Mouse (Mus musculus): ENCODE results near the gene Rnf149.

Gene Rnf149

DNA sequence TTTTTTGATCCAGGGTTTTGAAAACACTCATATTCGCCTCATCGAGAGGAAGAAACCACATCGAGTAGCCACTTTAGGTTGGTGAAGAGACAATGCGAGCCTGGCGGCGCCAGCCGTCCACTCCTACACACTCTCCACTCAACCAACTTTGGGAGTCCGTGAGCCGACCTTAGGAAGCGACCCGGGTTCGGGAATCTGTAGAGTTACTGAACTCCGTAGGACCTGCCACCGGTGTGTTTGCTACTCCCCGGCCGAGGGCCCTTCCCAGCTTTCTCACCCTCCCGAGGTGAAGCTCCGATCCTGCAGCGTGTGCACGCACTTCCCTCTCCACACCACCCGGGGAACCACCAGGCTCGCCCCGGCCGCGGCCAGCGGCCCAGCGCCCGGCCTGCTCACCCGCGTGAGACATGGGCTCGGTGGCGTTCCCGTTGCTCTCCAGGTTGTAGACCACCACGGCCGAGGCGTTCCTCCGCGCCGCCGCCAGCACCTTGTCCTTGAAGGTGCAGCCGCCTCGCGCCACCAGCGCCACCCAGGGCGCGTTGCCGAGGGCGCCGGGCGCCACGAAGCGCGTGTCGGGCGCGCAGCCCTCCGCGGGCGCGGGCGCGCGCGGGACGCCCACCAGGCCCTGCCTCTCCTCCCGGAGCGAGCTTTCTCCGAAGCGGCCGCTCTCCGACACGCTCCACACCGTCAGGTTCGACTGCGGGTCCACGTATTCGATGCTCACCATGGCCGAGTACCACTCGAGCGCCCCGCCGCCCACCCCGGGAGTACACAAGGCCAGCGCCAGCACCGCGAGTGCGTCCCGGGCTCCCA, 568 bp downstream of the Rnf149 start:
- in situ Hi-C loops (cut with MboI; ENCODE audit: low sequenced_read_pairs): no loop called here

DNA sequence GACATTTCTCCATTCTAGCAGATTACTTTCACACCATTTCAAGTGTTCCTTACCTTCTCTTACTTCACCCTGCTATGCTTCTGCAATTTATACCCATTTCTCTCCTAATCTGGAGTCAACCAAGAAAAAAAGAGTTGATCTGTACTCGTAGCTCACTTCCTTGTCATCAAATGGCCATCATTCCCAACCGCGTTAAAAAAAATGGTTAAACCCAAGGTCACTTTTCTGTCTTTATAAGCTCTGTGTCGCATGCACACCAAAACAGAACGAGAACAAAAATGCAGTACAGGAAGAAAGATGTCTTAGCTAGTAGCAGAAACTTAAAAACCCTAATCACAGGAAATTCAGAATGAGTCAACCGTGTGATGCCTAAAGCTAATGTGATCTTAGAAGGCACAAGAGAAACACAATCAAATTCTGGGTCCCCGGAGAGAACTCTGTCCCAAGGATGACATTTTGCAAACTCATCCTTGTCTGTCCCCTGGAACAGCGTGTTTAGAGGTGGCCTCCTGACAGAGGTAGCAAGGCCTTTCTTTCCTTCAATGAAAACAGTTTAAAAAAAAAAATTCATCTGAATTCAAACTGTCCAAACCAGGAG, 1.3 kb downstream of the Rnf149 start:
- in situ Hi-C loops (cut with MboI; ENCODE audit: low sequenced_read_pairs): no loop called here

DNA sequence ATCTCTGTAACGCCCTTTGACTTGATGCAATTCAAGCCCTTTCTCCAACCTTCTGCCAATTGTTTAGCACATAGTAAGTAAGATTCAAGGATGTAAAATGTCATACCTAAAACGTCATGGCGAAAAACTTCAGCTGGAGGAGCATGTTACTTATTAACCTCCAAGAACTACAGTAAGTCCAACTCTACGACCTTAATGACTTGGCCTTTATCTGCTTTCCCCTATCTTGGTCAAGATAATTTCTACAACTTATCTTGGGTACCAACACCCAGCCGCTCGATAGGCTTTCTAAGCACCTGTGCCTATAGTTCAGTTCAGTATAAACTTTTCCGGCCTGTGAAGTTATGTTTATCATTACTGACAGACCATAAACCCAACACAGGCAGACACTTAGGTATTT, 3.3 kb downstream of the Rnf149 start:
- in situ Hi-C loops (cut with MboI; ENCODE audit: low sequenced_read_pairs): no loop called here

DNA sequence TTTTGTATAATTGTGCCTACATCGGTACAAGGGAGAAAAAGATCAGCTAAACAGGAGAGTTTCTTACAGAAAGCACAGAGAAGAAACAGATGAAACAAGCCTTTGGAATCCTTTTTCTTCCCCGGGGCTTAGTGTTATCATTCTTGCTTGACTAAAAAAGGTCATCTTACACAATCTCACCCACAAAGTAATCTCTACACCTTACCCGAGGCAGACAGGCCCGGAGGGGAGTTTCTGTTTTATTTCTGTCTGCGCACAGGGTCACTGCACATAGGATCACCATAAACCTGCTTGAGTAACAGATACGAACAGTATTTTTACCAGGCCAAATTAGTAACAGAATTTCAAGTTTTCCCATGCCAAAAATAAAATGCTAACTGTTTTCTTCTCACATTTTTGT, 5.6 kb downstream of the Rnf149 start:
- in situ Hi-C loops (cut with MboI; ENCODE audit: low sequenced_read_pairs): no loop called here

DNA sequence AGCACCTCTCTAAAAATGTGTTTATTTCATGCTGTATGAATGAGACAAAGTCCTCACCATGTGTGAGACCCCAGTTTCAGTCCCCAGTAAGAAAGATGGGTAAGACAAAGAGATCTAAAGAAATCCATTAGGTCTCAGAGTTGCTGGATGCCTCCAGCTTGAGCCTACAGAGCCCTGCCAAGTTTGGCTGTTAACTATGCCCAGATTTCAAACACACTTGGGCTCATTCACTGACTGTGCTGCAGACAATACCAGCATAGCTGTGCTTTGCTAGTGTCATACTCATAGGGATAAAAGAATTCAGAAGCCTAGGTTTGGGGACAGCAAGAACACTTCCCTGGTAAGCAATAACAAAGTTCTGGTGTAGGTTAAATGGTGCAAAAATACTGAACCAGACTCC, 9.1 kb downstream of the Rnf149 start:
- in situ Hi-C loops (cut with MboI; ENCODE audit: low sequenced_read_pairs): no loop called here

DNA sequence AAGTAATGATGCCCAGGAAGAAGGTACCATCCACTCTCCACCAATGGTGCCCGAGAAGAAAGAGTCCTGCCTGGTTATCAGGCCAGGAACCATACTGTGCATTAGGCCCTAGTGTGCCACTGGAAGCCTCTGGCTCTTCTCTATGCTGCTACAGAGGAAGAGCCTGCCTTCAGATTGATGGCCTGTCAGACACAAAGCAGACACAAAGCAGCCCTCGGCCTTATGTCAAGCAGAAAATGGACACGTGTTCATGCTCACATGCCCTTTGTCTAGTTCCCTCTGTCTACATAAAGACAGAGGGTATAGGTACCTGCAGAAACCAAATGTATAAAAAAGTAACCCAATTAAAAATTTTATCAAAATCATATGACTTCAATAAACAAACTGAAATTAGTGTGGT, 12.6 kb downstream of the Rnf149 start:
- in situ Hi-C loops (cut with MboI; ENCODE audit: low sequenced_read_pairs): no loop called here

DNA sequence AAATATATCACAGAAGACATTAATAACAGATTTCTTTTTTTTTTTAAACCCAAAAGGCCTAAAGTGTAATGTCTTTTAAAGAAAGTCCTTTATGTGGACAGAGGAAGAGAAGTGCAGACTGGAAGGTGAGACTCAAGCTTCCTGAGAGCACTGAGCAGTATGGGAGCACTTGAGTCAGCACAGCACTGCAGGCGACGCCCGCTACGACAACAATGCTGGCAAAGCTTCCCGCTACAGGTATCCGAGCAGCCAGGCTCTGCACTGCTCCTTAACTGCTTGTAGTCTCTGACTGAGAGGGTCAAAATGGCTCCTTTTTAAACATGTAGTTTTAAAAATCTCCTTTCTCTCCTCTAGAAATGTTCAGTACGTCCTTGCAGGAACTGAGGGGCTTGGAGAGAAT, 14.0 kb downstream of the Rnf149 start:
- in situ Hi-C loops (cut with MboI; ENCODE audit: low sequenced_read_pairs): no loop called here

DNA sequence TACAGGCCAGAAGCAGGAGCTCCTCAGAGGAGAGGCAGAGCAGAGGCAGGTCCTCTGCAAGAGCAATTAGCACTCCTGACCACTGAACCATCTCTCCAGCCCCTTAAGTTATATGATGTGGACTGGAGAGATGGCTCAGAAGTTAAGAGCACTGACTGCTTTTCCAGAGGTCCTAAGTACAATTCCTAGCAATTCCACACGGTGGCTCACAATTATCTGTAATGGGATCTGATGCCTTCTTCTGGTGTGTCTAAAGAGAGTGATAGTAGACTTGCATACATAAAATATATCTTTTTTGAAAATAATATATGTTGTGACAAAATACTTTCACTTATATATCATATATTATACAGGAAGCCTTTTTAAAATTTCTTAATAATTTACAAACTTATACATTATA, 15.3 kb downstream of the Rnf149 start:
- in situ Hi-C loops (cut with MboI; ENCODE audit: low sequenced_read_pairs): no loop called here

DNA sequence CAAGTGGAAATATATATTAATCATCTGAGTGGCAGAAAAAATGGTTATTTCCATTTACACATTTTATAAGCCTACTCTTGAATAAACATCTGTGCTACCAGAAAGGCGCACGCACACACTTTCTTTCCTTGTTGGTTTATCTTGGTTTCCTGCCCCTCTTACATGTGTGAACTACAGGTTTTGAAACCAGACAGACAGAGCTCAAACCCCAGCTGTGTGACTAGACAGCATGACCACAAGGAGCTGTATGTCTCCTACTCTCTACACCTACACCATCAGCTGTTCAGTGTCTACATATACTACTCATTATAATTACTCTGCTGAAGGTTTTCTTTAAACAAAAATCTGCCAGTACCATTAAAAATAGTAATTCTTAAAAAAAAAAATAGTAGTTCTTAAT, 18.2 kb downstream of the Rnf149 start:
- in situ Hi-C loops (cut with MboI; ENCODE audit: low sequenced_read_pairs): no loop called here

DNA sequence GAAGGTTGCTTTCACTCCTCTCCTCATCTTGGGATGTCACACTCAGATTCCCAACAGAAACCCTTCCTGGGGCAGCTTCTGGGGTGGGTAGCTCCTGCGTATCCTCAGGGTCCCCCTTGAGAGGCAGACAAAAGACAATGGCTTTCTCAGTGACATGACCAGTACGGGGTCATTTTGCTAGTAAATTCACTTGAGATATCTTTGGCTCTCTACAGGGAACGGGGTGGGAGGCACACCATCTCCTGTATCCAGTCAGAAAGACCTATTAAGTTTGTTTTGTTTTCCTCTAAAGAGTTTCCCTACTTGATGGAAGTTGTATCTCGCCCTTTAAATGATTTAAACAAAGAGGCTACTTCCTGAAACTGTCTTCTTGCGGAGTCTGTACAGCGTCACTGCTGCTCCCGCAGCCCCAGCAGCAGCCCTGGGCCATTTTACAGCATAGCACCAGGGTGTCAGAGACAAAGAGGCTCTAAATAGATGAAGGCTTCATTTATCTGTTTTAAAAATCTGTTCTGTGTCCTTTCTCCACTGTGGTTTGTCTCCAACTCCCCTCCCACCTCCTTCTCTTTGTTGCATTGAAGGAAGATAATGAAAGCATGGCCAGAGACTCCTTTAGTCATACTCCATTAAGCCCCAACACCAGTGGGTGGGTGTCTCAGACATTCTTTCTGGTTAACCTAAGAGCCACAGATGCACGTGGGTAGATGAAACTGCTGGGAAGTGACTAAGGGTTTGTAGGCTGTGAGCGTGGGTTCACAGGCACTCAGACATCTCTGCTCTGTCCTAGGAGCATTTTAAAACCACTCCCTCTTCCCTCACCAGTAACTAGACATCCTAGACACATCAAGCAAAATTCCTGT, 21.4 kb downstream of the Rnf149 start:
- in situ Hi-C loops (cut with MboI; ENCODE audit: low sequenced_read_pairs): no loop called here

DNA sequence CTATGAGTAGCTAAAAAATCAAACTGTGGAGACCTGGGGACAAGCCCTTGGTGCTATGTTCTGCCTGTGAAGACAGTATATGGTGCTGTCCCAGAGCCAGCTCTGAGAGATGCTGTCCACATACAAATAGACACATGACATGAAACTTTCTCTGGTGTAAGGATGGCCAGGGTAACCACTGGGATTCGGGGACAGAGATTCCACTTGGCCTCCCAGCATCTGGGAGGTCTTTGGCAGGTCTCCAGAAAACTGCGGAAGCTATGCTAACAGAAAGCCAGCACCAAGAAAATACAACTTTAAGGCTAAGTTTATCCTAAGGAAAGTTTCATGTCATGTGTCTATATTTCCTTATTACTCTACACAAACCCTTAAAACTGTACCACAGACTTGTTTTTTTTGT, 27.4 kb downstream of the Rnf149 start:
- in situ Hi-C loops (cut with MboI; ENCODE audit: low sequenced_read_pairs): no loop called here

DNA sequence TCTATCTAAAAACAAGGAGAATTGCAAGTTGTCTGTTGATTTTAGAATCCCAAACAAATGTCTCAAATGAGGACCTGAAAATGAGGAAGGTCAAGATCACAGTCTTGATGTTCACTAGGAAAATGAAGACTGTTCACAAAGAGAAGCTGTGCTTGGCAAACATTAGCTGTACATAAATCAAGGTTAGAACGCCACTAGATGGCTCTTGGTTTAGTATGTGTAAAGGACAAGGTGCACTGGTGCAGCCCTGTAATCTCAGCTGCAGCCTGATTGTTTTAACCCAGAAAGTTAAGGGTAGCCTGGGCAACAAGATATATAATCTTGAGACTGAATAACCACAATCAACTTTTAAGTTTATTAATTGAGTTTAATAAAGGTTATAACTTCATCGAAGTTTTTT, 30.0 kb downstream of the Rnf149 start:
- in situ Hi-C loops (cut with MboI; ENCODE audit: low sequenced_read_pairs): no loop called here

DNA sequence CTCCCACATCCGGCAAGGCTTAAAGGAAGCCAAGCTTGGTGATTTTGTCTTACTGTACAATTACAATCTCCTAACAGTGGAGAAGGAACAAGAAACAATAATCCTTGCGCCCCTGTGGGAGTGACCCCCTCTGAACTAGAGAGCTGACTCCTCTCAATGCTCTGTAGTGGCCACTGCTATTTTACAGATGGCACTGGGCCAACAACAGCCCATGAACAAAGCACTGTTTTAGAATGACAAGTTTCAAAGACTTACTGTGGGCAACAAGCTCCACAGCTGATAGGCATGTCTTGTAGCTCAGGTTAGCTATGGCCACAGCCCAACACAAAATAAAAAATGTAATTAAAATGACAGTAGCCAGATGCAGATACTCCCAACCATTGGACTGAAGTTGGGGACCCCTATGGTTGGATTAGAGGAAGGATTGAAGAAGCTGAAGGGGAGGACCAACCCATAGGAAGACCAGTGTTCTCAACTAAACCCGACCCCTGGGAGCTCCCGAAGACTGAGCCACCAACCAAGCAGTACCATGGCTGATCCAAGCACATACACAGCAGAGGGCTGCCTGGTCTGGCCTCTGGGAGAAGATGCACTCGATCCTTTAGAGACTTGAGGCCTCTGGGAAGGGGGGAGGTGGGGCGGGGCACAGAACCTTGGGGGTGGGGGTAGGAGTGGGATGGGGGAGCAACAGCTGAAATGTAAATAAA, 30.9 kb downstream of the Rnf149 start:
- in situ Hi-C loops (cut with MboI; ENCODE audit: low sequenced_read_pairs): no loop called here

DNA sequence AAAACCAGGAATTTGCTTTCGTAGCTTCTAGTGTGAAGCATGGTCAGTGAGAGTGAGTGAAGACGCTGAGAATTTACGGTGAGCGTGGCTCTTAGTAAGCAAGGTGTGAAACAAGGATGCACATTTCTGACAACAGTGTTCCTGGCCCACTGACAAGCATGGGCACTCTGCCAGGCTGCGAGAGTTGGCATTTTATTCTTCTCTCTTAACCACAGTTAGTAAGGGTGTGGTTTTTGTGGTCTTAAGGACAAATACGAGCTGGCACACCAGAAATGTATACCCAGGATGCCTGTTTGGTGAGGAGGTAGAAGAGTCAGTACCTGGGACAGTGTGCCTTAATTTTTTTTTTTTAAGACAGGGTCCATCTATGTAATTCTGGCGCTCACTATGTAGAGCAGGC, 31.6 kb downstream of the Rnf149 start:
- in situ Hi-C loops (cut with MboI; ENCODE audit: low sequenced_read_pairs): no loop called here

DNA sequence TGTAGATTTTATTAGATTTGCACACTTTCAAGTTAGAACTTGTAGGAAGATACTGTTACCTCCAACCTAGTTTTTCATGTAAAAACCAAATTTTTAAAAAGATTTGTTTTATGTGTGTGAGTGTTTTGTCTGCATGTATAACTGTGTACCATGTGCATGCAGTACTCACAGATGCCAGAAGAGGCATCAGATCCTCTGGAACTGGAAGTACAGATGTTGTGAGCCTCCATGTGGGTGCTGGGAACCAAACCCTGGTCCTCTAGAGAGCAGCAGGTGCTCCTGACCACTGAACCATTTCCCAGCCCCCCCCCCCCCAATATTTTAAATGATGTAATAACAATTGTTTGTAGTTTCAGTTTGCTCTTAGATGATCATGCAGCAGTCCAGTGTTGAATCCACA, 36.6 kb downstream of the Rnf149 start:
- in situ Hi-C loops (cut with MboI; ENCODE audit: low sequenced_read_pairs): no loop called here

DNA sequence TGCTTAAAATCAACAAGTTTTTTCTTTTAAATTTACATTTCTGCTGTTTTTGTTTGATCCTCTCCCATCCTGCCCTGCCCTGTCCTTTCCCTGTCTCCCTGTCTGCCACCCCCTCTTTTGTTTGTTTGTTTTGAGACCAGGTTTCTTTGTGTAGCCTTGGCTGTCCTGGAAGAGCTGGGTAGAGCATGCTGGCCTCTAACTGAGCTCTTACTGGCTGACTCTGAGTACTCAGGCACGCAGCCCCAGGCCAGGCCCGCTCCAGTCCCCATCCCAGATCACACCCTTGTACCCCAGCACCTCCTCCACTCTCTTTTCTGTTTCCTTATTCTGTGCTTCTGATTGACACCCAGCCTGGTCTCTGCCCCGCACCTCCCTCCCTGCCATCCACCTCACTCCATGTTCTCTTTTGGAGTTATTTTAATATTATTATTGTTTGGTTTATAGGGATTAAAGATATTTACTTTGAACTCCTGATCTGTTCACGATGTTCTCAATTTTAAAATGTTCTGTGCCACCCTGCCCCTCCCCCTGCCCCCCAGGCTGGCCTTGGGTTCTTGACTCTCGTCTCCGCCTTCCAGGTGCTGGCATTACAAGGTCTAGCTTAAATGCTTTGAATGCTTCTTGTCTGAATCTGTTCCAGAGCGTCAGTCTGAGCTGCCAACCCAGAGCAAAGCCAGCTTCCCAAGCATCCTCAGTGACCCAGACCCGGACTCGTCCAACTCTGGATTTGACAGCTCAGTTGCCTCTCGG, 39.4 kb downstream of the Rnf149 start:
- in situ Hi-C loops (cut with MboI; ENCODE audit: low sequenced_read_pairs): no loop called here

DNA sequence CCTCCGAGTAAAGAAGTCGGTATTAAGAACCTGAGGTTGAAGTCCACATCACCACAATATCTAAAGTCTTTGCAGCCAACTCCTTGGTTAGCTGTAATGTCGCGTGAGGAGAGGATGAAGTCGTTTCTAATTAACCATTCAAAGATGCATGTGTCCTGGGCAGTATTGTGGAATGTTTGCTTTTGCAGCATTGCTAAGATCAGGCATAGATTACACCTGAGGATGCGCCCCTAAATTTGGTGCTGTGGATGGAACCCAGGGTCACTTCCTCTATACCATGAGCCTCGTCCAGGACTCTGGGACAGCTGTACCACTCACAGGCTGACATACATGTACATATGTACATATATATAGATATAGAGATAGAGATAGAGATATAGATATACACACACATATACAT, 40.5 kb downstream of the Rnf149 start:
- in situ Hi-C loops (cut with MboI; ENCODE audit: low sequenced_read_pairs): no loop called here

DNA sequence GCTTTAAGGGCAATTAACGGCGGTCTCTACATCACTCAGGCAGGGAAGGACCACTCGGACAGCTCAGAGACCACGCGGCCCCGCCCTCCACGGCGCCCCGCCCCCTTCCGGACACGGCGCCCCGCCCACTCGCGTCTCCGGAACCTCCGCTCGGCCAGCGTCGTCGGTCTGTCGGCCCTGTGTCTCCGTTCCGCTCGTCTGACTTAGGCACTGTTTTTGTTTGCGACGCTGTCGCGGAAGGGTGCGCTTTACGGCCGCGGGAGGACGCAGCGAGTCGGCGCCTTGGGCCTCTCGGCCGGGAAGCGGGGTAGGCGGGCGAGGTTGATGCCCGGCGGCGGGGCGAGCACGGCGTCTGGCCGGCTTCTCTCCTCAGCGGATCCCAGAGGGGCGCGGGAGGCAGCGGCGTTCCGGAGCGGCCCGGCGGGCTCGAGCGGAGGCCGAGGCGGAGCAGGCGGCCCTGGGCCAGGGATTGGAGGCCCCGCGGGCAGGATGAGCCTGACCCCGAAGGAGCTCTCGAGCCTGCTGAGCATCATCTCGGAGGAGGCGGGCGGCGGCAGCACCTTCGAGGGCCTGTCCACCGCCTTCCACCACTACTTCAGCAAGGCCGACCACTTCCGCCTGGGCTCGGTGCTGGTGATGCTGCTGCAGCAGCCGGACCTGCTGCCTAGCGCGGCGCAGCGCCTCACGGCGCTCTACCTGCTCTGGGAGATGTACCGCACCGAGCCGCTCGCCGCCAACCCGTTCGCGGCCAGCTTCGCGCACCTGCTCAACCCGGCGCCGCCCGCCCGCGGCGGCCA, 41.5 kb downstream of the Rnf149 start:
- in situ Hi-C loops (cut with MboI; ENCODE audit: low sequenced_read_pairs): no loop called here

DNA sequence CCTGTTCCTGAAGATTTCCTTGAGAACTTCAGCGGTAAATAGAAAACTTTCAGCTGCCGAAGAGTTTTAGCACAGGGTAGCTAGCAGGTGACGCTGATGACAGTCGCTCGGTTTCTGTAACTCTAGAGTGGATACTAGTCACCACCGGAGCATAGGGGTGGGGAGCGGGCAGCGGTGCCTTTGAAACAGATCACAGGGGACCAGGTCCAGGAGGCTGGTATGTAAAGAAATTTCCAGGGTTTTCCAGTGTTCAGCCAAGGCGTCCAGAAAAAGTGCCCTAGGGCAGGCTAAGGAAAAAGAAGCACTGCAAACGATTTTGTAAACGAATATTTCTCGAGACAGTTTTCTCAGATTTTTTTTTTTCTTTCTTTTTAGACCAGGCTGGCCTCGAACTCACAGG, 42.4 kb downstream of the Rnf149 start, which contains the start of gene Cnot11:
Cnot11 (plus strand) TSS at position 162 of the 400 bp plus-strand sequence.
- in situ Hi-C loops (cut with MboI; ENCODE audit: low sequenced_read_pairs): no loop called here

DNA sequence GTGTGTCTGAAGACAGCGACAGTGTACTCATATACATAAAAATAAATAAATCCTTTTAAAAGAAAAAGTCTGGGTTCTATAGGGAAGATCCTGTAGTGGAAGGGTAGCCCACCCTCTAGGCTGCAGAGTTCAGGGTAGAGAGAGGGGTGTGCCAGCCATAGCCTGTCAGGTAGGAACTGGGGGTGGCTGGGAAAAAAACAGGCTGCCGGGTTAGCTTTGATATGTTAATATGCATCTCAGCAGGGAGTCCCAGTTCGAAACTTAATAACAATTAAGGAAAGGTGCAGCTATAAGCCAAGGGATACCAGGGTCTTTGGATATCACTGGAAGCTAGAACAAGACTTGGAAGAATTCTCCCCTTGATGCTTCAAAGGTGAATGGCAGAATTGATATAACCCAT, 43.3 kb downstream of the Rnf149 start:
- in situ Hi-C loops (cut with MboI; ENCODE audit: low sequenced_read_pairs): no loop called here

Data from CH12F3 (cell line).